Mouse (Mus musculus) myocyte (in vitro differentiated cells): ENCODE results near the gene Rnf187. TPM values are rescaled to one million over a fixed set of nuclear protein-coding genes. Genes with fewer than 3 reads are reported as not detected.
"Not testable (repeated sequence)": the region's sequence is repeated elsewhere in the genome, so short reads cannot be mapped to it uniquely, and the experiment has no call there.

ENCODE experiments used
- H3K27me3 ChIP-seq: one replicate; pipeline ENCODE4 v1.6.1; 2011; ENCODE audit not compliant: control insufficient read depth, insufficient read depth, insufficient read length
- H3K36me3 ChIP-seq: one replicate; pipeline ENCODE4 v1.6.1; 2011; ENCODE audit not compliant: control insufficient read depth, insufficient read depth
- H3K4me2 ChIP-seq: one replicate; pipeline ENCODE4 v1.6.1; 2011; ENCODE audit warnings: low read depth, control low read depth
- H3K4me3 ChIP-seq: one replicate; pipeline ENCODE4 v1.5.1; 2011; ENCODE audit warnings: mild to moderate bottlenecking, control low read depth, moderate library complexity
- H3K79me2 ChIP-seq: one replicate; pipeline ENCODE4 v1.6.1; 2011; ENCODE audit not compliant: control insufficient read depth, insufficient read depth
- H3ac ChIP-seq: one replicate; pipeline ENCODE4 v1.6.1; 2011; ENCODE audit not compliant: control insufficient read depth, insufficient read length
- CEBPB ChIP-seq: IDR thresholded peaks from 2 replicates; pipeline ENCODE4 v1.6.1; 2011; ENCODE audit warnings: mild to moderate bottlenecking, moderate library complexity; ENCODE audit not compliant: poor library complexity, insufficient read depth, severe bottlenecking
- E2F4 ChIP-seq: IDR thresholded peaks from one replicate; pipeline ENCODE4 v1.6.1; 2011; ENCODE audit warnings: mild to moderate bottlenecking, control low read depth, moderate library complexity; ENCODE audit not compliant: insufficient read depth
- MAX ChIP-seq: IDR thresholded peaks from one replicate; pipeline ENCODE4 v1.6.1; 2011; ENCODE audit warnings: low read depth, mild to moderate bottlenecking, control low read depth
- MYOD1 ChIP-seq, 3 experiments: IDR thresholded peaks; one replicate each; pipeline ENCODE4 v1.6.1; 2011; ENCODE audit warnings: control low read depth in 2 of 3, low read depth in 2 of 3, mild to moderate bottlenecking in 2 of 3, moderate library complexity in 1 of 3; ENCODE audit not compliant: insufficient read length in 2 of 3, control insufficient read depth in 1 of 3
- MYOG ChIP-seq, 3 experiments: IDR thresholded peaks; one replicate each; pipeline ENCODE4 v1.6.1; 2011; ENCODE audit warnings: control low read depth in 2 of 3, low read depth in 2 of 3, mild to moderate bottlenecking in 2 of 3; ENCODE audit not compliant: insufficient read length in 2 of 3, control insufficient read depth in 1 of 3, insufficient read depth in 1 of 3
- POLR2A ChIP-seq: IDR thresholded peaks from one replicate; pipeline ENCODE4 v1.6.1; 2011; ENCODE audit warnings: low read depth, mild to moderate bottlenecking, control low read depth, moderate library complexity; ENCODE audit not compliant: insufficient read length
- POLR2AphosphoS2 ChIP-seq: IDR thresholded peaks from one replicate; pipeline ENCODE4 v1.6.1; 2011; ENCODE audit warnings: low read depth, control low read depth; ENCODE audit not compliant: insufficient read length
- REST ChIP-seq: IDR thresholded peaks from one replicate; pipeline ENCODE4 v1.6.1; 2011; ENCODE audit warnings: mild to moderate bottlenecking, control low read depth, moderate library complexity; ENCODE audit not compliant: insufficient read depth, insufficient read length
- SRF ChIP-seq: IDR thresholded peaks from one replicate; pipeline ENCODE4 v1.6.1; 2011; ENCODE audit warnings: low read depth; ENCODE audit not compliant: control insufficient read depth, insufficient read length
- TCF12 ChIP-seq: IDR thresholded peaks from one replicate; pipeline ENCODE4 v1.6.1; 2011; ENCODE audit warnings: mild to moderate bottlenecking, control low read depth; ENCODE audit not compliant: poor library complexity, insufficient read depth, severe bottlenecking
- TCF3 ChIP-seq: IDR thresholded peaks from one replicate; pipeline ENCODE4 v1.6.1; 2011; ENCODE audit warnings: low read depth, control low read depth; ENCODE audit not compliant: insufficient read length
- USF1 ChIP-seq: IDR thresholded peaks from one replicate; pipeline ENCODE4 v1.6.1; 2011; ENCODE audit warnings: low read depth, mild to moderate bottlenecking, control low read depth, moderate library complexity
- polyA plus RNA-seq: library from polyadenylated mRNA; unstranded; fragments of >200 nt; fragmentation: generic; extraction: Trizol; gene quantifications from one replicate; pipeline ENCODE4 v1.2.1, GENCODE M21; 2012; ENCODE audit warnings: missing spikeins

Gene Rnf187
- polyA plus RNA-seq, 1 experiment, result 197 TPM

DNA sequence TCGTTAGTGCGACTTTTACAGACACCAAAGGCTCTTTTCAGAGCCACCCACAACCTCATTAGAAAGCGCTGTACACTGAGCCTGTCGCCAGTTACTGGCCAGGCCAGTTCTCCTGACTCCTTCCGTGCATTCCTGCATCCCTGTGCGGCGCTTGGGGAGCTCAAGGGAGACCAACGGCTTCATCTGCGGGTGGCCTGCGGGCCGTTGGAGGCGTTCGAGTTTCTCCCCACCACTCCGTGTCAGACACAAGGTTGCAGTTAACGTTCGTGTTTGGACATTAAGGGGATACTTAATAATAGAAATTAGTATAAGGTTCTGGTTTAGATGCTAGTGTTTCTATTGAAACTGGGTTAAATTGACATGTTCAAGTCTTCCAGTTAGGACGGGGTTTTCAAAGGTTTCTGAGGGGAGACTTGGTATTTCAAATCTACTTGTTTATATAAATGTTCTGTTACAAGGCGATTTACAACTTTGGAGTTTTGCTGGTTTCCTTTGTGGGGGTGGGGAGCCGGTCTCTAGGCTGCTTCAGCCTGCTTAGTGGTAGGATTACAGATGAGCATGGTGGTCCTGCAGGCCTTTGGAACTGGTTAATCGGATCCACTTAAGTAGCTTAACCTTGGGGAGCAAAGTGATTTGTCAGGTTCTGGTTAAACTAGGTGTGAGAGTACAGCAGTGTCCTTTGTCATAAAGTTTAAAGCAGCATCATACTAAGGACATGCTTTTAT is 16.6 kb upstream of the Rnf187 start:
- peak overlapping the region; percentile 86 for H3K4me2 ChIP-seq
- peaks cover 19% of the 10 kb centered on the region for H3K79me2 ChIP-seq
- H3K27me3 ChIP-seq, result peaks cover 6% of the 10 kb centered on the region
- TF ChIP-seq MYOG (IDR thresholded peaks at IDR 0.05; ENCODE audit: control insufficient read depth in 1 of 3, insufficient read depth in 1 of 3, insufficient read length in 2 of 3, low read depth in 2 of 3) (no peak), POLR2AphosphoS2 (peak; percentile 88)
- peaks cover 9% of the 10 kb centered on the region for H3K36me3 ChIP-seq
- H3ac ChIP-seq, result peak overlapping the region; percentile 19
- H3K4me3 ChIP-seq, result peak overlapping the region; percentile 89

DNA sequence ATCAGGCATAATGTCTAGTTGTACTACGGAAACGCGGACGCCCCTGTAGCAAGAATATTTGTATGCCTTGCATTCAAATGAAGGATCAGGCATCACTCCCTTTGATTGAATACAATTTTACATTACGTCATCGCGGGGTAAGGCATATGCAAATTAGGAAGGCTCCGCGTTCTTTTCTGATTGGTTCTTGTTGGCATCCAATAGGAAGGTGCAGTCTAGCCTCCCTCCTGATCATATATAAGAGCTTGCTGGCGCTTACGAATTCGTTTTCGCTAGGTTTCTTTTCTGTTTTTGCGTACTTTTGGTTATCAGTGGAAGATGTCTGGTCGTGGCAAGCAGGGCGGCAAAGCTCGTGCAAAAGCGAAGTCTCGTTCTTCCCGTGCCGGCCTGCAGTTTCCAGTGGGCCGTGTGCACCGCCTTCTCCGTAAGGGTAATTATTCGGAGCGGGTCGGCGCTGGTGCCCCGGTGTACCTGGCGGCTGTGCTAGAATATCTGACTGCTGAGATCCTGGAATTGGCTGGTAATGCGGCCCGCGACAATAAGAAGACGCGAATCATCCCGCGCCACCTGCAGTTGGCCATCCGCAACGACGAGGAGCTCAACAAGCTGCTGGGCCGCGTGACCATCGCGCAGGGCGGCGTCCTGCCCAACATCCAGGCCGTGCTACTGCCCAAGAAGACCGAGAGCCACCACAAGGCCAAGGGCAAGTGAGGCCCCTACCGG is 15.9 kb upstream of the Rnf187 start, which contains the start of the genes Hist3h2a and Trim17:
Gene Hist3h2a (plus strand): TSS at position 266 of the 723 bp plus-strand sequence.
Gene Trim17 (plus strand): TSS at position 266 of the 723 bp plus-strand sequence.
- peaks cover 9% of the 10 kb centered on the region for H3K36me3 ChIP-seq
- peak within 1 kb of the TSS; percentile 89 for H3K4me3 ChIP-seq
- H3K4me2 ChIP-seq, result peak within 1 kb of the TSS; percentile 86
- H3K27me3 ChIP-seq, result peaks cover 6% of the 10 kb centered on the region
- peak within 1 kb of the TSS; percentile 19 for H3ac ChIP-seq
- H3K79me2 ChIP-seq, result peaks cover 19% of the 10 kb centered on the region
- peak; percentile 39 for TF ChIP-seq USF1
- TF ChIP-seq MAX, result no peak
- TF ChIP-seq MYOG (IDR thresholded peaks at IDR 0.05; ENCODE audit: control insufficient read depth in 1 of 3, insufficient read depth in 1 of 3, insufficient read length in 2 of 3, low read depth in 2 of 3), result peak in 1 of 3 experiments; percentile 32
- TF ChIP-seq POLR2A, result peak; percentile 73
- TF ChIP-seq REST, result no peak

GRCm38 (mm10) chr11:58954170-58954419 is 15.4 kb upstream of the Rnf187 start:
- peaks cover 19% of the 10 kb centered on the region for H3K79me2 ChIP-seq
- TF ChIP-seq POLR2A, result peak; percentile 33
- not testable (repeated sequence) for H3K27me3 ChIP-seq, H3K36me3 ChIP-seq
- peak overlapping the region; percentile 89 for H3K4me3 ChIP-seq
- H3K4me2 ChIP-seq, result peak overlapping the region; percentile 86
- H3ac ChIP-seq, result peak overlapping the region; percentile 19

GRCm38 (mm10) chr11:58953351-58954169 is 14.8 kb upstream of the Rnf187 start:
- Histone ChIP-seq H3ac (peak overlapping the region; percentile 19), H3K4me2 (peak overlapping the region; percentile 54), H3K36me3 (peaks cover 9% of the 10 kb centered on the region), H3K79me2 (peaks cover 19% of the 10 kb centered on the region), H3K4me3 (peak overlapping the region; percentile 89), H3K27me3 (peaks cover 6% of the 10 kb centered on the region)
- TF ChIP-seq MAX (no peak), POLR2A (peak; percentile 3), CEBPB (no peak), SRF (no peak), USF1 (no peak)

GRCm38 (mm10) chr11:58951210-58951609 is 12.5 kb upstream of the Rnf187 start:
- Histone ChIP-seq H3K4me2 (no peak overlapping the region), H3K79me2 (peaks cover 9% of the 10 kb centered on the region), H3K27me3 (peaks cover 17% of the 10 kb centered on the region), H3K36me3 (no peaks in the 10 kb centered on the region), H3ac (no peak overlapping the region), H3K4me3 (no peak overlapping the region)
- TF ChIP-seq SRF, result no peak
- TF ChIP-seq CEBPB, result no peak
- TF ChIP-seq MYOD1 (IDR thresholded peaks at IDR 0.05; ENCODE audit: control insufficient read depth in 1 of 3, insufficient read length in 2 of 3, low read depth in 2 of 3), result no peak
- TF ChIP-seq TCF12, result no peak
- no peak for TF ChIP-seq MYOG (IDR thresholded peaks at IDR 0.05; ENCODE audit: control insufficient read depth in 1 of 3, insufficient read depth in 1 of 3, insufficient read length in 2 of 3, low read depth in 2 of 3)
- TF ChIP-seq POLR2AphosphoS2, result no peak
- no peak for TF ChIP-seq REST
- no peak for TF ChIP-seq MAX
- TF ChIP-seq TCF3, result no peak
- TF ChIP-seq USF1, result no peak
- no peak for TF ChIP-seq POLR2A
- no peak for TF ChIP-seq E2F4
